Mouse (Mus musculus) natural killer cell, adult 2 months (primary cell): ENCODE data around the gene Ggt1.
A peak's percentile ranks its signal among the peaks of the same experiment; 100 is the strongest.
"Not testable (repeated sequence)": the region's sequence is repeated elsewhere in the genome, so short reads cannot be mapped to it uniquely, and the experiment has no call there.

Source experiments
- DNase-seq, 2 experiments: peaks; one replicate each; pipeline ENCODE4 v3.0.0; 2022; ENCODE audit warnings: low spot score in 2 of 2

Gene Ggt1

DNA sequence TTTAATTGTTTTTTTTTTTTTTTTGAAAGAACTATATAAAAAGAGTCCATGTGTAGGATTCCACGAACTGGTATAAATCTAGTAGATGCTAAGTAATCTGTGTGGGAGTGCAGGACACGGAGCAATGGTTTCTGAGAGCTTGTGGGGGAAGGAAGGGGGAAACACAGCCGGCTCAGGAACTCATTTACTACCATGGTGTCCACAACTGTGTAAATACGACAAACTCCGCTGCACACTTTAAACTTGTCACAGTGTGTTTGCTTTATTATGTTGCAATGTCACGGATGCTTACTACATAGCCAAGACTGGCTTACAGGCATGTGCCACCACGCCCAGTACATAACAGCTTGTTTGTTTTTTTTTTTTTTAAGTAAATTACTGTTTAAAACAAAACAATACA is 11.5 kb upstream of the Ggt1 start:
- DNase-seq: no peak

DNA sequence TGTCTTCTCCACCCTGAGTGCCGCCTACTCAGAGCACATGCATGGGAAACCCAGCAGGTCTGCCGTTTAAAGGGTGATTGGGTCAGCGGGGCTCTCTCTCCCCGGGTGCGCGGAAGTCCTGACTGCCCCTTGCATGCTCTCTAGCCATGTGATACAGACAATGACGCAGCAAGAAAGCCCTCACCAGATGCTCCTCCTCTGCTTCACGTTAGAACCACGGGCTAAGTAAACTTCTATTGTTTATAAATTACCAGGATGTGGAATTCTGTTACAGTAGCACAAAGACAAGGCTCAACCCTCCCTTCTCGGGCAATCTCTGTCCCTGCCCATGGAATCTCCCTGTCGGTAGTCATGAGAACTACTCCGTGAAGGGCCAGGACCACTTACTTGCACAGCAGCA is 10.2 kb upstream of the Ggt1 start:
- DNase-seq: no peak

- no peak for DNase-seq
These were observed 9.3 kb upstream of the Ggt1 start for GRCm38 (mm10) chr10:75552106-75552505.

DNA sequence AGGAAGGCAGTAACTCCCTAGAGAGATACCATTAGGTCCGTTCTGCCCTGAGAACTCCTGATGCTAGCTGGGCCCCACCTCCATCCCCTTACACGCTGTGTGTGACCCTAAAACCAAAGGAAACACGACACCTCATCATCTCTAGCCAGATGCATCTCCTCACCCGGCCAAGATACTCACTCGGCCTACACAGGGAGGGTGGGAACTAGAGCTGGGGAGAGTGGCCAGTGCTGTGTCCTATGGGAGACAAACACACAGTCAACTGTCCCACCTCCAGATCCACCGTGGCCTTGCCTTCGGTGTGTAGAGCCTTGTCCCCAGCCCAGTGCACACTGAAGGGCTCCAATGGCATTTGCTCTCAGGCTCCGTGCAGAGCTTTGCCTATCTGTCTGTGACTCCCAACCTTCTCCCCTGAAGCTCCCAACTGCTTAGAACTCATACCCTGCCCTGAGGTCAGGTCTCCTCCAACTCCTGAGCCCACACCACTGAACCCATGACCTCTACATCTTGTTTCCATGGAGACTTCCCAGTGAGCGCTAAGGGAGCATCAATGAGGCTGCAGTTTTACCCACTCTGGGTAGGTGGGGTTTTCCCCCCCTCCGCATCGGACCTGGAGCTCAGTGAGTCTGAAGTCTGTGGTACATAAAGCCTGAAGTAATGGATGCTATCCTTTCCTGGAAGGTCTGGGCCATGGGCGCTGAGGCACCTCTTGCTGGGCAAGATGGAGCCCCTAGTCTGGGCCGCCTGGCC is 8.5 kb upstream of the Ggt1 start:
- DNase-seq: no peak

DNA sequence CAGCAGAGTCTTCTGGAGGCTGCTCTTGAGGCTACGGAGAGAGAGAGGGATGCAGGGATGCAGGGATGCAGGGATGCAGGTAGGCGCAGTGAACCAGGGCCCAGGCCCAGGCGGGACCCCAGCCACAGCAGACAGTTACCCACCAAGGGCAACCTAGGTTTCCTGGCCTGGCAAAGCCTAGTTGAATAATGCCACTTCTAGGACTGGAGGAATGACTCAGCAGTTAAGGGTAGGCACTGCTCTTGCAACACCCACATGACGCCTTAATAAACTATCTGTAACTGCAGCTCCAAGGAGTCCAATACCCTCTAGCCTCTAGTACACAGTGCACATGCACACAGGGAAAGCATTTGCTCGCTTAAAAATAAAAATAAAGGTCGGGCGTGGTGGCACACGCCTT is 7.3 kb upstream of the Ggt1 start:
- DNase-seq: no peak

DNA sequence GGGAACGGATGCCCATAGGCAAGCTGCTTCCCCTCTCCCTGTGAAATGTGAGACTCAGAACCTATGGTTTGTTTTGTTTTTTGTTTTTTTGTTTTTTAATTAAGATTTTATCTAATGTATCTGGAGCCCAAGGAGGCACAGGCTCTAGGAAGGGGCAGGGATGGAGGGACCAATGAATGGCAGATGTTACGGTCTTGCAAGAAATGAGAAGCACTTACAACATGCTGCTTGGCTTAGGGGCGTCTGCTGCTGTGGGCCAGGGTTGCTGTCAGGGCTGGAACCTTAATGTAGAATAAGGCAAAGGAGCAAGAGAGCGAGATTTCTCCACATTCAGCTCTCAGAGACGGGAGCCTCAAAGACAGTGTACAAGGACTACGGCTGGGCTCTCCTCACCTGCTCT is 5.8 kb upstream of the Ggt1 start:
- DNase-seq: no peak

- DNase-seq: no peak
These were observed 5.4 kb upstream of the Ggt1 start for GRCm38 (mm10) chr10:75556026-75556425.

GRCm38 (mm10) chr10:75558515-75558914 is 2.9 kb upstream of the Ggt1 start:
- DNase-seq: no peak

DNA sequence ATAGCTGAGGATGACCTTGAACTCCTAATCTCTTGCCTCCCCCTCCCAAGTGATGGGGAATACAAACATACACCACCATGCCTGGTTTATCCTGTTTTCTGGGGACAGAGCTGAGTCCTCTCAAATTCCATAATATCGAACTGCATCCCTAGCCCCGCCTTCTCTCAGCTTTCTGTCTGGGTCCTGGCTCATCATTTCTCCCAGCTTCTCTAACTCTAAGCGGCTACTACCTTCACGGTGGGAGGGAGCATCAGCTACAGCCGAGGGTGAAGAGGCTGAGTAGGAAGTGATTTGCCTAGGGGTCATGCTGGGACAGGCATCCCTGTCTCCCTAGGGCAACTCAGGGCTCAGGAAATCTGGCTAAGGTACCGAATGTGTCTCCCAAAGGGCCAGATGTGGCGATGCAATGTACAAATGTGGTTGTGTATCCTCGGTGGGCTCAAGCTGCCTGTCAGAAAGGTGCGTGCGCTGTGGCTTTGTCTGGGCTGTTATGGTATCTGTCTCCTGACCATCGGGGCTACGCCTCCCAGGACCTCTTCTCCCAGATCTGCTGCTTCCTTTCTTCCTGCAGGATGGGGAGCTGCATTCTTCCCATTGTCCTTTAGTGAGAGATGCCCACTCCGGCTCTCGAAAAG is 2.2 kb upstream of the Ggt1 start:
- no peak for DNase-seq

GRCm38 (mm10) chr10:75559676-75560548 is 1.5 kb upstream of the Ggt1 start, which contains the start of gene Lrrc75b:
Lrrc75b (minus strand) TSS chr10:75560330.
- no peak for DNase-seq

DNA sequence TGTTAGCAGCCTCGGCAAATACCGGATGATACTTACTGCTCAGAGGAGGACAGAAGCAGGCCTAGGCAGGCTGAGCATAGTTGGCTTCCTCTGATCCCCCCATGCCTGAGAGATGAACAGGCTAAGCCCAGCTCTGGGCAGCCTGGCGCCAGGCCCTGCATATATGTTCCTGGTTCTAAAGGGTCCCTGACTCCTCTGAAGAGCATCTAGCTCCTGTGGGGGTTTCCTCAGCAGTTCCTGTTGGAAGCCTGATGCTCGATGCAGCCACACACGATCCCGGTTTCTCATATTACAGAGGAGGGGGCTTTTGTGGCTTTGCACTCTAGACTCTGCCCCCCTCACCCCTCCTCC is 880 bp upstream of the Ggt1 start:
- no peak for DNase-seq

DNA sequence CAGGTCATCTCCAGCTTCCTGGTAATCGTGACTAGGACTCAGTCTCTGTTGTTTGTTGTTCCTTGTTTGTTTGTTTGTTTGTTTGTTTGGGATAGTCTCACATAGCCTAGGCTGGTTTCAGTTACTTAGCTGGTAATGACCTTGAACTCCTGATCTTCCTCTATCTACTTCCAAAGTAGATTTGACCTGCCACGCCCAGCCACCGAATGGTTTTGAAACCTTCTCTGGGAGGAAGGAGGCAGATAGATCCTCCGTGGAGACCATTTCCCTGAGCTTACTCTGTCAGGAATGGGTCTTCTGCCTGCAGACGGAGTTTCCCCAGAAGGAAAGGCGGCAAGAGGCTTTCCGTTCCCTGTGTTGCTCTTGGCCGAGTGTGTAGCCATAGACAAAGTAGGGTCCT is 1.2 kb downstream of the Ggt1 start:
- no peak for DNase-seq

DNA sequence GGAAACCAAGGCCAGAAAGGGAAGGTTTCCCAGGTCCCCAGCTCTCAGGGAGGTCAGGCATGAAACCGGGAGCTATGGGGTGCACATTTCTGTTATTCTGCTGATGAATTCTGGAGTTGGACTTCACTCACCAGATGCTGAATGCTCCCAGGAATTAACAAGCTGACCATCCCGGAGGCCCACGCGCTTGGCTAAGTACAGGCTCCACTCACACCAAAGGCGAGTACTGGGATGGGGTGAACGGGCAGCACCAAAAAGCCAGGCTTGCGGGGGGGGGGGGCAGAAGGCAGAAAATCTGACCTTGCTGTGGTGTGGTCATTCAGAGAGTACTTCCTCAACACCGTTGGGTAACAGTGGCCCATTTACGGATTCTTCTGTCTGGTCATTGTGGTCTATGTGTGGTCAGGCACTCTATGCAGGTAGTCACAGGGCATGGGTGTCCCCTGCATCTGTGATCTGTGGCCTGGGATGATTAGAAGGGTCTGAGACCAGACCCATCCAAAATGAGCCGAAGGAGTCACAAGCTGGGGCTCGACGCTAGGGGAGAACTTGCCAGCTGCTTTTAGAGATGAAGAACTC is 3.4 kb downstream of the Ggt1 start:
- peak; percentile 35 to 50 for DNase-seq

- DNase-seq: peak; percentile 78 to 82
These were observed 4.0 kb downstream of the Ggt1 start for GRCm38 (mm10) chr10:75565436-75565835.

DNA sequence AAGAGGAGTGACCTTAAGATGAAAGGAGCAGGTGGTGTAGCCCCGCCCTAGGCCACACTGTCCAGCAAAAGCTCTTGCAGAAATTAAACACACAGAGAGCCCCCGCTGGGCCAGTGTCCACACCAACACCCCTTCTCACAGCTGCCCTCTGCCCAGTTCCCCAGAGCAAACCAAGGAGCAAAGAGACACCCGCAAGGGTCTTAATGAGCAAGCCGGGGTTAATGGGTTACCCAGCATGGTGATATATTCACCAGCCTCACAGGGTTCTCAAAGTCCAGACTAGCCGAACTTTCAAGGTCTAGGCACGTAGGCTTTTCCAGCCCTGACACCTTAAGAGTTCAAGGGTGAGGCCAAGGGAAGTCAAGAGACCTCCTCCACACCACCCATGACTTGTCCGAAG is 4.5 kb downstream of the Ggt1 start:
- DNase-seq: no peak

DNA sequence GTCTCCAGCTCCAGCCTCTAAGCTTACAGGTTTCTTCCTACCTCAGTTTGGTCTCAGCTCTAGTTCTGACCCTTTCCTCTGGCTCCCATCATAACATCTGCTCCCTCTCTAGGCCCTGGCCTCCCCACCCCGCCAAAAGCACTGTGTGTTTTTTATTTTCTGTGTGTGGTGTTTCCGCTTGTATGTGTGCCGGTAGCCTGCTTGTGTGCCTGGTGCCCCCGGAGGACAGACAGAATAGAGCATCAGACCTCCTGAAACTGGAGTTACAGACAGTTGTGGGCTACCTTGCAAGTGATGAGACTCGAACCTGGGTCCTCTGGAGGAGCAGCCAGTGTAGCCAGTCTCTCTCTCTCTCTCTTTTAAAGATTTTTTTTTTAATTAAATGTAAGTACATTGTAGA is 4.9 kb downstream of the Ggt1 start:
- DNase-seq: peak; percentile 24 to 28

DNA sequence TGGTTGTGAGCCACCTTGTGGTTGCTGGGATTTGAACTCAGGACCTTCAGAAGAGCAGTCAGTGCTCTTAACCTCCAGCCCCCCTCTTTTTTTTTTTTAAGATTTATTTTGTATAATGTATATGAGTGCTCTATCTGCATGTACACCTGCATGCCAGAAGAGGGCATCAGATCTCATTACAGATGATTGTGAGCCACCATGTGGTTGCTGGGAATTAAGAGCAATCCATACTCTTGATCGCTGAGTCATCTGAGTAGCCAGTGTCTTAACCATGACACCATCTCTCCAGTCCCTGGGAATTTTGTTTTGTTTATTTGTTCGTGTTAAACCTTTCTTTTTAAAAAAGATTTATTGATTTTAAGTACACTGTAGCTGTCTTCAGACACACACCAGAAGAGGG is 5.4 kb downstream of the Ggt1 start:
- not testable (repeated sequence) for DNase-seq

GRCm38 (mm10) chr10:75568029-75568428 is 6.6 kb downstream of the Ggt1 start:
- DNase-seq: no peak

- DNase-seq: no peak
These were observed 7.0 kb downstream of the Ggt1 start for GRCm38 (mm10) chr10:75568441-75568840.

GRCm38 (mm10) chr10:75568851-75569250 is 7.4 kb downstream of the Ggt1 start:
- DNase-seq: no peak

DNA sequence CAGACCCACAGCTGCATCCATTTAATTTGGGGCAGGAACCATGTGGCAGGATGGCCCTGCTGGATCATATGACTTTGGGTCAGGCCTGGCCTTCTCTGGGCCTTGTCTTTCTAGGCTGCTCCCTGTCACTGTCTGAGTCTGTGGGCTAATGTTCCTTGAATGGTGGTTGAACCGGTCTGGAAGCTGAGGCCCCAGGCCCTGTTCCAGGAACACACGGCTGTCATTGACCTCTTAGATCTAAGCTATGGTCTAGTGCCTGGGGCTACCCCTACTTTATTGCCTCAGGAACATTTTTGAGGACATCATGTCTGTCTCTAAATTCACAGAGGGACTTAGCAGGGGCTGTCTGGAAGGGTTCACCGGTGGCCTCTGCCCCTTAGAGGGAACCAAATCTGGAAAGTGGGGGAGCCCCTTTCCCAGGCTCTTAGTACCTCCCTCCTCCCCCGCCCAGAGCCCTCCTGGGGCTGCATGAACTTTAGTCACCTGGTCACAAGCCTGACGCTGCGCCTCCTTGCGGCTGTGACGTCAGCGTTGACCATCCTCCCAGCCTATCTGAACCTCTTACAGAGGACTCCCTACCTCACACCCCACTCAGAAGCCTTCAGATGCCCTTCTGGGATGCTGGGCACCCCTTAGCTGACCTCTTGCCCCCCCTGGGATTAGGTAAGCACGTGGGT is 9.7 kb downstream of the Ggt1 start:
- no peak for DNase-seq

- no peak for DNase-seq
These were observed 10.5 kb downstream of the Ggt1 start for GRCm38 (mm10) chr10:75571937-75572336.
